Mouse (Mus musculus): ENCODE measurements around the gene Pcsk7. TPM values are rescaled to one million over a fixed set of nuclear protein-coding genes. Genes with fewer than 3 reads are reported as not detected.
A peak's percentile ranks its signal among the peaks of the same experiment; 100 is the strongest.

Gene Pcsk7
- 32.0 and 53.8 TPM in 2 replicates for polyA plus RNA-seq (2012; rRNA removed)

DNA sequence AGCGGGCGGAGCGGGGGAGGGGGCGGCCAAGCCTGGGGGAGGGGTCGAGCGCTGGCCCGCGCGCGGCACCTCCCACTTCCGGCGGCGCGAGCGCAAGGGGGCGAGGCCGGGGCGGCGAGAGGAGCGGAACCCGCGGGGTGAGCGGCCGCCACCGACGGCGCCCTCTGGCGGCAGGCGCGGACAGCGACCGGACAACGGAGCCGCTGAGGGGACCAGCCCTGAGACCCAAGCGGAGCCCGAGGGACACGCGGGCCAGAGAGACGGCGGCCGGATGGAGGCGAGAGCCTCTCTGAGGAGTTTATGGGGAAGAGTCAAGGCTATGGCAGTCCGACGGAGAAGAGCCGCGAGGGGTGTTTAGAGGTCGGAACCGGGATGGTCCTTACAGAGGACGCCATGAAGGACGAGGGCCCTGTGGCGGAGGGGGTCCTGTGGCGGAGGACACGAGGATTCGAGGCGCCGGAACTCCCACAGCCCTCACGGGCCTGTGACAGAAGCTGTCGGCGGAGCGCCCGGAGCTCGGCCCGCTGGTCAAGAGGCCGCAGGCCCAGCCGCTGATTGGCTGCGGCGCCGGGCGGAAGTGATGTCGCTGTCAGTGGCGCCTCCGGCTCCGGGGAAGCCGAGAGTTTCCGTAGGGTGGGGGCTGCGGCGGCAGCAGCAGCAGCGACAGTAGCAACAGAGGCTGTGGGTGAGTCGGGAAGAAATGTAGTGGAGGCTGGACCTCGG lies at the start of gene Pcsk7, which contains the start of gene Rnf214:
TSS of gene Pcsk7 (plus strand) at position 143 of the 723 bp plus-strand sequence.
TSS of gene Rnf214 (minus strand) at position 557 of the 723 bp plus-strand sequence.
- Histone ChIP-seq H3K27me3 (replicated peaks; ENCODE audit: control insufficient read depth, insufficient read depth, low read length) (no peaks in the 10 kb centered on the region), H3K36me3 (ENCODE audit: control insufficient read depth, insufficient read depth, low read length) (no peaks in the 10 kb centered on the region; the same call in 1 of the 2 replicates), H3K27ac (ENCODE audit: insufficient read depth, low read depth, low read length) (peak within 1 kb of the TSS; percentile 100), H3K4me3 (ENCODE audit: insufficient read depth, low read depth, low read length) (peak within 1 kb of the TSS; percentile 81), H3K4me1 (ENCODE audit: control insufficient read depth, insufficient read depth, low read length) (peaks cover 14% of the 10 kb centered on the region; the same call in 1 of the 2 replicates)
- TF ChIP-seq POLR2A (IDR thresholded peaks at IDR 0.05; ENCODE audit: low read depth, low read length) (peak; percentile 27), CTCF (conservative IDR thresholded peaks at IDR 0.05; ENCODE audit: insufficient read depth, insufficient read length, low read depth, low read length) (peak; percentile 68)
- DNase-seq: peak; percentile 95
- under 1% methylated on average over 79 of the region's 80 CpGs for WGBS

DNA sequence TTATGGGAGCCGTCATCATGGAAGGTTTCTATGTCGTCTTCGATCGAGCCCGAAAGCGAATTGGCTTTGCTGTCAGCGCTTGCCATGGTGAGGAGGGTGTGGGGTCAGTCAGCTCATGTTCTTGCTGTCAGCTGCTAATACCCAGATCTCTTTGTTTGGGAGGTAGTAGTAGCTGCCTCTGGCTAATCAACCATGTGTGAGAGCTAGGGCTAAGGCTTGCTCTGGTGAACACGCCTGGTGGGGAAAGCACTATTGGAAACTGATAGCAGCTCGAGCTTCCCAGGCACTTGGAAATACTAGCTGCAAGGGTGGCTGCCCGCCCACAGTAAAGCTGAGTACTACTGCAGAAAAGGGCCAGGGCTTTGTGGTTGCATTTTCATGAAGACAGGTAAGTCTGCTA lies 46.9 kb upstream of the Pcsk7 start:
- no peak overlapping the region for H3K4me3 ChIP-seq (ENCODE audit: insufficient read depth, low read depth, low read length)
- peaks cover 3% of the 10 kb centered on the region for H3K36me3 ChIP-seq (ENCODE audit: control insufficient read depth, insufficient read depth, low read length)
- no peaks in the 10 kb centered on the region for H3K4me1 ChIP-seq (ENCODE audit: control insufficient read depth, insufficient read depth, low read length)
- H3K27me3 ChIP-seq (replicated peaks; ENCODE audit: control insufficient read depth, insufficient read depth, low read length): no peaks in the 10 kb centered on the region
- no peak for TF ChIP-seq CTCF (conservative IDR thresholded peaks at IDR 0.05; ENCODE audit: insufficient read depth, insufficient read length, low read depth, low read length)
- no peak for TF ChIP-seq POLR2A (IDR thresholded peaks at IDR 0.05; ENCODE audit: low read depth, low read length)
- WGBS: 66% methylated on average over 10 of the region's 10 CpGs
- no peak overlapping the region for H3K27ac ChIP-seq (ENCODE audit: insufficient read depth, low read depth, low read length)
- DNase-seq: no peak

DNA sequence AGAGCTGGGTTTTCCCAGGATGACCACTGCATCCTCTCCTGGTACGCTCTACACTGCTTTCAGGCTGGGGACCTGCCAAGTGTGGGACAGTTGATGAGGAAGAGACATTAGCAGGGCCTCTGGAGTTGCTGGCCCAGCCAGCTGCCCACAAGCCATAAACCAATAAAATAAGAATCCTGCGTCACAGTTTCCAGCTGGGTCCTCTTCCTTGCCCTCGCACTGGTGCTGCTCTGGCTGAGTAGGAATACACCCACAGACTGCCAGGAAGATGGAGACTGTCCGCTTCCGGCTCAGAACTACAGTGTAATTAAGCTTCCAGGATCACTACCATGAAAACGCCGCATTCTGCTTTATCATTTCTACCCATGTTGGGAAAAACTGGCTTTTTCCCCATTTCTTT lies 44.5 kb upstream of the Pcsk7 start:
- Histone ChIP-seq H3K27ac (ENCODE audit: insufficient read depth, low read depth, low read length) (no peak overlapping the region), H3K36me3 (ENCODE audit: control insufficient read depth, insufficient read depth, low read length) (peaks cover 3% of the 10 kb centered on the region), H3K4me1 (ENCODE audit: control insufficient read depth, insufficient read depth, low read length) (no peaks in the 10 kb centered on the region), H3K4me3 (ENCODE audit: insufficient read depth, low read depth, low read length) (no peak overlapping the region), H3K27me3 (replicated peaks; ENCODE audit: control insufficient read depth, insufficient read depth, low read length) (no peaks in the 10 kb centered on the region)
- DNase-seq: peak; percentile 10
- WGBS: 86% methylated on average over 7 of the region's 7 CpGs
- no peak for TF ChIP-seq POLR2A (IDR thresholded peaks at IDR 0.05; ENCODE audit: low read depth, low read length)
- no peak for TF ChIP-seq CTCF (conservative IDR thresholded peaks at IDR 0.05; ENCODE audit: insufficient read depth, insufficient read length, low read depth, low read length)

DNA sequence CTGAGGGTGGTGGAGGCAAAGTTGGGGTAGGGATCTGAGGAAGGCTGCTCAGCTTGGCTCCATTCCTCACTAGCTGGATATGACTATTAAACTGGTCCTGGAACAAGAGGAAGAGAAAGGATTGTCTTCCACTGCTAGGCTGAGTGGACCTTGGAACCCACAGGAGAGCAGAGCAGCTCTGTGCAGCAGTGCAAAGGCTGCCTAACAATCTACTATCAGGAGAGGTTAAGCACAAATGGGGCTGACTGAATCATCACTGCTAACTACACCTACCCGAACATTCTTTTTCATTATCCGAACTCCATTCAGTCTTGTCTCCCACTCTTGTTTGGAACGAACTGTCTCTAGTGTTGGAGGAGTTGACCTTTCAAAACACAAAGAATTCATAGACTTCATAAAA lies 37.1 kb upstream of the Pcsk7 start:
- DNase-seq: no peak

DNA sequence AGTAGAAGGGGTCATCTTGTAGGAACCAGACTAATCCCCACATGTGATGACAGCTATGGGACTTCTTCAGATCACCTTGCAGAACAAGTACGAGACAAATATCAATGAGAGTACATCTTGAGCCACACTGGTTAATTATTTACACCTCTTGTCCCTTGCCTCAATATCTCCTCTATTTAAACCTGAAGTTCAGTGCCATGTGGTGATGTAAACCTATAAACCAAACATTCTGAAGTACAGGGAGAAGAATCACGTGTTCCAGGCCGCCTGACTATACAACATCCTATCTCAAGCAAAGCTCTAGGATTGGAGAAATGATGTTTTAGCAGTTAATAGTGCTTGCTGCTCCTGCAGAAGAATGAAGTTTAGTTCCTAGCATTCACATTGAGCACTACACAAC lies 36.0 kb upstream of the Pcsk7 start:
- H3K36me3 ChIP-seq (ENCODE audit: control insufficient read depth, insufficient read depth, low read length): peaks cover 7% of the 10 kb centered on the region
- TF ChIP-seq CTCF (conservative IDR thresholded peaks at IDR 0.05; ENCODE audit: insufficient read depth, insufficient read length, low read depth, low read length) (no peak), POLR2A (IDR thresholded peaks at IDR 0.05; ENCODE audit: low read depth, low read length) (no peak)
- H3K4me1 ChIP-seq (ENCODE audit: control insufficient read depth, insufficient read depth, low read length): no peaks in the 10 kb centered on the region
- H3K4me3 ChIP-seq (ENCODE audit: insufficient read depth, low read depth, low read length): no peak overlapping the region
- H3K27me3 ChIP-seq (replicated peaks; ENCODE audit: control insufficient read depth, insufficient read depth, low read length): no peaks in the 10 kb centered on the region
- no peak overlapping the region for H3K27ac ChIP-seq (ENCODE audit: insufficient read depth, low read depth, low read length)
- 60% methylated on average over 3 of the region's 3 CpGs for WGBS
- DNase-seq: no peak

More for the DNA sequence above, 37.1 kb upstream of the Pcsk7 start:
- no peak overlapping the region for H3K4me3 ChIP-seq (ENCODE audit: insufficient read depth, low read depth, low read length)
- TF ChIP-seq POLR2A (IDR thresholded peaks at IDR 0.05; ENCODE audit: low read depth, low read length) (no peak), CTCF (conservative IDR thresholded peaks at IDR 0.05; ENCODE audit: insufficient read depth, insufficient read length, low read depth, low read length) (no peak)
- peaks cover 7% of the 10 kb centered on the region for H3K36me3 ChIP-seq (ENCODE audit: control insufficient read depth, insufficient read depth, low read length)
- no peaks in the 10 kb centered on the region for H3K27me3 ChIP-seq (replicated peaks; ENCODE audit: control insufficient read depth, insufficient read depth, low read length)
- no peak overlapping the region for H3K27ac ChIP-seq (ENCODE audit: insufficient read depth, low read depth, low read length)
- H3K4me1 ChIP-seq (ENCODE audit: control insufficient read depth, insufficient read depth, low read length): no peaks in the 10 kb centered on the region
- WGBS: 77% methylated on average over 3 of the region's 3 CpGs

DNA sequence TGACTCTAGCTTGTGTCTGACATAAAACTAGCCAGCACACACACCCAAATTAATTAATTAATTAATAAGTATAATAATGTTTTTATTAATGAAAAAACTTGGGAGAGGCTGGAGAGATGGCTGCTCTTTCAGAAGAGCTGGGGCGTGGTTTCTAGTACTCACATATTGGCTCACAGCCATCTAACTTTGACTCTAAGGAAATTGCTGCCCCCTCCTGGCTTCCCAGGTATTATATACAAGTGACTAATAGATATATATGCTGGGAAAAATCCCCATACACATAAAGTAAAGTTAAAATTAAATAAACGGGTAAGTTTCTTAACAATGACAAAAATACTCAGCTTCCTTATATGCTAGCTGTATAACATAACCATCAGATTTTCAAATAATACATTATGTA lies 28.4 kb upstream of the Pcsk7 start:
- Histone ChIP-seq H3K4me3 (ENCODE audit: insufficient read depth, low read depth, low read length) (no peak overlapping the region), H3K27me3 (replicated peaks; ENCODE audit: control insufficient read depth, insufficient read depth, low read length) (no peaks in the 10 kb centered on the region), H3K36me3 (ENCODE audit: control insufficient read depth, insufficient read depth, low read length) (no peaks in the 10 kb centered on the region), H3K27ac (ENCODE audit: insufficient read depth, low read depth, low read length) (no peak overlapping the region), H3K4me1 (ENCODE audit: control insufficient read depth, insufficient read depth, low read length) (no peaks in the 10 kb centered on the region)
- WGBS: 60% methylated on average over 2 of the region's 2 CpGs
- DNase-seq: peak; percentile 60
- no peak for TF ChIP-seq POLR2A (IDR thresholded peaks at IDR 0.05; ENCODE audit: low read depth, low read length)
- TF ChIP-seq CTCF (conservative IDR thresholded peaks at IDR 0.05; ENCODE audit: insufficient read depth, insufficient read length, low read depth, low read length): no peak

DNA sequence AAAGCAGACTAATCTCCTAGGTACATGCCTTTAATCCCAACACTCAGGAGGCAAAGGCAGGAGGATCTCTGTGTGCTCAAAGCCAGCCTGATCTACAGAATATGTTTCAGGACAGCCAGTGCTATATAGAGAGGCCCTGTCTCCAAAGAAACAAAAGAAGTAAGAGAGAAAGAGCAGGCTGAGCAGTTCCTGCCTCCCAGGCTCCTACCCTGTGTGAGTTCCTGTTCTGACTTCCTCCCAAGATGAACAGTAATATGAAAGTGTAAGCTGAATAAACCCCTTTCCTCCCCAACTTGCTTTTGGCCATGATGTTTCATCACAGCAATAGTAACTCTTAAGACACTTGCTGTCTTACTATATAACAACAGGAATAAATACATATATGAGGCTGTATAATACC lies 12.6 kb upstream of the Pcsk7 start:
- Histone ChIP-seq H3K4me1 (ENCODE audit: control insufficient read depth, insufficient read depth, low read length) (no peaks in the 10 kb centered on the region), H3K36me3 (ENCODE audit: control insufficient read depth, insufficient read depth, low read length) (peaks cover 8% of the 10 kb centered on the region), H3K27ac (ENCODE audit: insufficient read depth, low read depth, low read length) (no peak overlapping the region), H3K27me3 (replicated peaks; ENCODE audit: control insufficient read depth, insufficient read depth, low read length) (no peaks in the 10 kb centered on the region), H3K4me3 (ENCODE audit: insufficient read depth, low read depth, low read length) (no peak overlapping the region)
- TF ChIP-seq CTCF (conservative IDR thresholded peaks at IDR 0.05; ENCODE audit: insufficient read depth, insufficient read length, low read depth, low read length) (no peak), POLR2A (IDR thresholded peaks at IDR 0.05; ENCODE audit: low read depth, low read length) (no peak)
- no peak for DNase-seq

All from kidney, adult 2 months (tissue).